Mouse (Mus musculus) layer of hippocampus, adult 11-12 months (tissue): ENCODE measurements around the gene Anapc15-ps.

Experiments used
- DNase-seq: peaks from one replicate; pipeline ENCODE4 v3.0.0; 2022; ENCODE audit warnings: low spot score

Anapc15-ps gene

DNA sequence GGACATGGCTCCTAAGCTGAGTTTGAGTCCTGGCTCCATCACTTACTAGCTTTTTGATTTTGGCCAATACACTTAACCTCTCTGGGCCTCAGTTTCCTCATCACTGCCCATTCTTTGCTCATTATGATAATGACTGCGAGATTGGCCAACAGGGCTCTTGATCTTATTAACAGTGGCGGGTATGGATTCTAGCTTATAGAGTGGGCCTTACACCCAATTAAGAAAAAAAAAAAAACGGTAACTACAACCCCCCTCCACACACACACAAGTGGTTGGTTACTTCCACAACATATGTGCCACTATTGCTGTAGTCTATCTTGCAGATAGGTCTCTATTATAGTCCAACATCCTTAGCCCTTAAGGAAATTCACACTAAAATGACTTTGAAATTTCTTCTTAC, at the start of gene Anapc15-ps:
TSS of gene Anapc15-ps (minus strand) at position 101 of the 400 bp plus-strand sequence.
- DNase-seq = no peak

DNA sequence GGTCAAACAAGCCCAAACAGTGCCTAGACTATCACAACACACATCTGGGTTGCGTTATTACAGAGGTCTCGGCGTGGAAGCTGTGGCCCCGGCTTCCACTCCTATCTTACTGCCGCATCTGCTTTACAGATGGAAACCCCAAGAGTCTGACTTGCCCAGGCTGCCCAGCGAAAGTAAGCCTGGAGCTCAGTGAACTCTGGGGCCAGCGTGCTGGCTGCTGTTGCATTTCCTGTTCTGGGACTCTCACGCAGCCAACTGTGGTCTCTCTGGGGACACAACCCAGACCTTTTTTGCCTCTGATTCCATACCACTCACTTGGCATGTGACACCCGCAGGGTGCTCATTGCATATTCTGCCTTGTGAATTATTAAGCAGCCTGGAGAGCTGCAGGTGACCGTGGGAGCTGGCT, 49.0 kb upstream of the Anapc15-ps start:
- no peak for DNase-seq

DNA sequence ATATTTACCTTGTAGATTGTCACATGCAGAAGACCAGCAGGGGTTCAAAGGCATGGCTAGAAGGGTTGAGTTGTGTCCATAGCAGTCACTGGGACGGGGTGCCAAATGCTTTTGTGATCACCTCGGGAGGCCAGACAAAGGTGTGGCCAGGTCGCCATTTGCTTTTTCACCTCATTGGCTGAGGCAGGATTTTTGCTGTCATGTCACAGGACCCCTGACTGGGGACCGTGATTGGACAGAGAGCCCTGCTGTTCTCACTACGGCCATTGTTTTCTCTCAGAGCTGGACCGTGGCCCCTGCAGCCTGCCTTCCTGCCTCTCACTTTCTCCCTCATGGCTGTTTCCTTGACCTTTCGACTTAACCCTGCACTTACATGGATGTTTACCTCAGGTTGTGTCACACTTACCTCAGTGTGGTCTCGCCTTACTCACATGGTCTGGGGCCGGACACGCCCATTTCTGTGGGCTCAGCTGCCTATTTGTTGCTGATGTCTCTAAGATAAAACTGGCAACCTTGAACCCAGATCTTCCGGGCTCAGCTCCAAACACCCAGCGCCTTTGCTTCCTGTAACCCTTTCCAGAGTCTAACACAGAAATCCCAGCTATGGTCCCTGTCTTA, 47.0 kb upstream of the Anapc15-ps start:
- no peak for DNase-seq

DNA sequence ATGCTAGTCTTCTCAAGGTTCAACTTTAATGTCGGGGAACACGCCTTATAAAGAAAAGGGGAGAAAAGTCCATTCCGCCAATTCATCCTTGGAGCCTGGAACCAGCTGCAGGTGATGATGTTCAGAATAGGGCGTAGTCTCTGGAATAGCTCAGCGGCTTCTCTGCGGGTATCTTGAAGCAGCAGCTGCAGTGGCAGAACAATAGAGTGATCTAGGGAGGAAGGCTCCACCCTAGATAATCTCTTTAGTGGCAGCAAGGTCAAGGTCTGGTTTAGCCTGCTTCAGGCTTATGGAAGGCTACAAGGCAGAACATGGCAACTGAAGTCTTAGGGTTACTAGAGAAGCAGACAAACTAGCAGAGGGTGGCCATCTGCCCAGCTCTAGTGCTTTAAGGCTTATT, 46.2 kb upstream of the Anapc15-ps start:
- no peak for DNase-seq

DNA sequence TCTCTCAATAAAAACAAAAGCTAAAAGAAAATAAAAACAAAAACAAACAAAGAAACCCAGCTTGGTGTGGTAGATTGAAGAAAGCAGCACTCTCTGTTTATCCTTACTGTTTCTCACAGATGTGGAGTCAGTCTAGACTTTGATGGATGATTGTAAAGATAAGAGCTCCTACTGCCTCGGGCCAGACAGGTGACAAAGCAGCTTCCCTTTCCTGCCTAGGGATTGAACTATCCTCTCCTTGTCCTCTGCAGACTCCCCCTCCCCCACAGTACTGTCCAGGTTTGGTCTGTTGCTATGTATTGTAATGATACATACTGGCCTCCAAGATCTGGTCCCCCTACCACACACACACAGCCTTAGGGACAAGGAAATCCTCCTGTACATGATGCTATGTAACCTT, 45.5 kb upstream of the Anapc15-ps start:
- no peak for DNase-seq

DNA sequence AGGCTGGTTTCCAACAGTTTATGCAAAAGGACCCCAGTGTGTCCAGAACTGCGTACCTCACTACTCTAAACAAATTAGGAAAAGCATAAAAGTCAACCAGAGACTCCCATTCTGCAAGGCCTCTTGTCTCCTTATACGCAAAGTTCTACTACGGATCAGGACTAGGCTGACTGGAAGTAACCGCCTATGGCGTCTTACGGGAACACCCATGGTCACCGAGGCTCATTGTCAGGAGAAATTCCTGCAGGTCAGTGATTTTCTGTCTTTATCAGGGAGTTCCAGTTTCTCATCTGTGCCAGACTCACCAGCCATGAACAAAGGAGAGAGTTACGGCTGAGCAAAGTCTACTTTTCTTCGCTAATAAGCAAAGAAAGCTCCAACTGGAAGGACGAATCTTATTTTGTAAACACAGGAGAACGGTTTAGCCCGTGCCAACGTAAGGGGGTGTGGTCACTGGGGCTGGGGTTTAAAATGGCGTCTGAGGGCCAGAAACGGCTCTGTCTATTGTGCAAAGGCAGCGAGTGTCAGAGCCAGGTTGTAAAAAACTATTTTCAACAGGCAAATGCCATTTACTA, 43.9 kb upstream of the Anapc15-ps start:
- no peak for DNase-seq

DNA sequence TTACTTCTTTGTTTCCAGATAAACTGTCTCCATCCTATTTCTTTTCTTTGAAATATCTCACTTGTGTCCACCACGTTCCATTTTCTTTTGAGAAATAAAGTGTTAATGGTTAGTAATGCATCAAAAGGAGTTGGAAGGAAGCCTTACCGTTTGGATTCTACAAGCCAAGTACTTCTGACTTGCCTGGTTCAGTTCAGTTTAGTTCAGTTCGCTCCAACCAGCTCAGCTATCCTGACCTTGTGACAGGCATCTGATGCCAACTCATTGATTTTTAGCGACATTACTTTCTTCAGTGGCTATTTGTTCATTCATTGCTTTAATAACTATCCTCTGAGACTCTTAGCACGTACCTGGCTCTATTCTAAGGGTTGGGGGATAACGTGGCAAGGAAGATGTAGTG, 42.4 kb upstream of the Anapc15-ps start:
- DNase-seq = no peak

DNA sequence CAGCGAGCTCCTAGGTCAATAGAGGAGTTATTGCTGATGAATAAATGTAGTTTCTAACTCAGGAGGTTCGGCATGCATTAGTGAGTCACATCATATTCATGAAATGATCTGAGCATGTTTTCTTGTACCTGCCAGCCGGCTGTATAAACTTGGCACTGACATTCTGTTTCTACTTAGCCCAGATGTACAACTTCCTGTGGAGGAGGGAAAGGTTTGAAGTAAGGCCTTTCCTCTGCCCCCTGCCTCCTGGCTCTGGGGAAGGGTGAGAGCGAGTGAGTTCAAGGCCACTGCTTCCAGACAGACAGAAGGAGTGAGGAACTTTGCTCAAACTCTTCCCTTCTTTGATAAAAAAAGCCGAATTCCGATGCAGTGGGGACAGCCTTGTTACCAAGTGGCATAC, 39.0 kb upstream of the Anapc15-ps start:
- no peak for DNase-seq

DNA sequence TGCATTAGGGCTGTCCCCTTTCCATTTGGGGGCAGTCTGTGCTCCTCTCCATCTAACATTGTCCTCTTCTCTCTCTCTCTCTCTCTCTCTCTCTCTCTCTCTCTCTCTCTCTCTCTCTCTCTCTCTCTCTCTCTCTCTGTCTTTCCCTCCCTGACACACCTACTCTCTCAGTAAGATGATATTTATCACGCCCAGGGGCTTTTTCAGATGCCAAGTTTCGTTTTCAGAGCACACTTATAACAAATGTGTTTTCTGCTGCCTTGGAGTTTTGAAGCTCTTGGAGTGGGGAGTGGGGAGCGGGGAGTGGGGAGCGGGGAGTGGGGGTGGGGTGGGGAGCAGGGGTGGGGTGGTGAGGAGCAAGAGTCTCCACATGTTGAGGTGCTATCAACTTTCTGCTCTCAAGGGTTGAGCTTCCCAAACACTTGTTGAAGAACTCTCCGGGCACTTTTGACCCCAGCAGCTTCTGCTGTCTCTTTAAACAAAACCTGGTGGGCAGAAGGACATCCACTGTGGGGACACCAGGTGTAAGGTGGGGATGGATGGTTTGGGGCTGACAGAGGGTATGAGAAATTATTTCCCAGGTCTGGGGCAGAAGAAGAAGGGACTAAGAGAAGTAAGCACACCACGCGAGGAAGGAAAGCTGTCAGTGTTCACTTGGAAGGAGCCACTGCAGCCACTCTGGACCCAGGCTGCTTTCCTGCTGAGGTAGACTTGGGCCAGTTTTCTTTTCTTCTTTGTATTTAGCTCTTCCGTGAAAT, 36.8 kb upstream of the Anapc15-ps start:
- DNase-seq = no peak

DNA sequence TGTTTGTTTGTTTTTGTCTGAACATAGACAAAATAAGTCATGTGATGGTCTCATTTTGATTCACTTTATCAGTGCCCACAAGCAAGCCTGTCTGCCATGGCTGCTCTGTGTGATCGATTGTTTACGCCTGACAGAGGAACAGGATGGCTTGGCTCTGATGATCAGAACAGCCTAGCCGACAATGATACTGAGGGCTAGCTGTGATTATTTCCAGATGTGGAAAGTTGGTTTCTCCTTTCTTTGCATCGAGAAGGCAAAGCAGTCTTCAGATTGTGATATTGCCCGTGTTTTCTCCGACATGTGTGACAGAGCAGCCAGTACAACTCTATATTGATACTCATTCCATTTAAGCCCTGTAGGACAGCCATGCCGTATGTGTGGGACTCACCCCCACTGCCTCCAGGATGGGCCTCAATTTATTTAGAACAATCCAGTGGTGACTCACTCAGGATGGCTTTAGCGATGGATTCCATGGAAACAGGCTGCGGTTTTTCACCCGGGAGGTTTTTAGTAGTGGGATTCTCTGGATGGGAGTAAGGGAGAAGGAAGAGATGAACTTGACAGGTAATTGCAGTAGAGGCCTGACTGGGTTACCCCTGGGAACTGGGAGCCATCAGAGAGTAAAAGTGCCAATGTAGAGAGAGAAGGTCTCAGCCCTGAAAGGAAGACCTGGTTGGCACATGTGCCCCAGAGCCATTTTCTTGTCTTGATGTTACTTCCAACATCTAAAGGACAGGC, 36.1 kb upstream of the Anapc15-ps start:
- no peak for DNase-seq

DNA sequence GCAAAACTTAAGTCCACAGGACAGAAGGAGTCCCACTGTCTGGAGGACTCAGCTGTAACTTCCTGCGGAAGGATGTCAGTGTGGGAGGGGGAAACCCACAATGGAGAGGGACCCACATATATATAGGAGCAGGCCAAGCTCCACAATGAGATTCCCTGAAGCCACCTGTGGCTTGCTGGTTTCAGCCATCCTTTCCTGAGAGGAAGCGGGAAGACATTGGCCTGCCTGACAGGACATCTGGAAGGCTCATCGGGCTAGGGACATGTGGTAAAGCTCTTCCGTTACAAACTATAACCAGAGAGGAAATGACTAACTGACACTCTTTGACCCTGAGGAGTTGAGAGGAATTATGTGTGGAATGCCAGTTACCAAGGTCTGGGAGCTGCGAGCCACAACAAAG, 34.8 kb upstream of the Anapc15-ps start:
- DNase-seq = no peak

DNA sequence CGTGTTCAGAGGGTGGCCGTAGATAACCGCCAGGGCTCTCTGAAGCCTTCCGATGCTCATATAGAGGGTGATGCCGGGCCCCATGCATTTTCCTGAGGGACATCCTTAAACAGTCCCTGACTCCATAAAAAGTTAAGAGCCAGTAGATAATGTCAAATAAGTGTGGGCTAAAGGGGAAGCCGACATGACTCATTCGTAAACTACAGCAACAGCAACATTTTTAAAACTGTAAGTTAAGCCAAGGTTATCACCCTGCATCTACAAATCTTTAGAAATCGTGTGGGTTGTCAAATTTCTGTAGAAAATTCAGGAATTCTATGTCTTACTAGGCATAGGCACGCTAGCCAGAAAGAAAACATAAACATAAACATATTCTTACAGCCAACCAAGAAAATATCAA, 33.6 kb upstream of the Anapc15-ps start:
- DNase-seq = no peak

DNA sequence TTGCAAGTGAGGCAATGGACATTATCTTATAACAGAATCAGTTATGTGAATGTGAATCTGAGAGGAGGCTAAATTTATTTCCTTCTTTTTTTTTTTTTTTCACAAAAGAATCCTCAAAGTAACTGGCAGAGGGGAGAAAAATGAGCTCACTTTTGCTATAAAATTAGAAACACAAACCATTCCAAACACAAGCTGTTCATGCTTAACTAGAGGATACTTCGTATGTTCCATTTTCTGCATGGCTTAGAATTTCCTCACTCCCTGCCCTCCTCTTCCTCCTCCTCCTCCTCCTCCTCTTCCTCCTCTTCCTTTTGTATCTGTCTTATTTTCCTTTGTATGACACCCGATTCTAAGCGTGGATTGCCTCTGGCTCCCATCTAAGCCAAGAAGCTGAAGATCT, 32.5 kb upstream of the Anapc15-ps start:
- no peak for DNase-seq

DNA sequence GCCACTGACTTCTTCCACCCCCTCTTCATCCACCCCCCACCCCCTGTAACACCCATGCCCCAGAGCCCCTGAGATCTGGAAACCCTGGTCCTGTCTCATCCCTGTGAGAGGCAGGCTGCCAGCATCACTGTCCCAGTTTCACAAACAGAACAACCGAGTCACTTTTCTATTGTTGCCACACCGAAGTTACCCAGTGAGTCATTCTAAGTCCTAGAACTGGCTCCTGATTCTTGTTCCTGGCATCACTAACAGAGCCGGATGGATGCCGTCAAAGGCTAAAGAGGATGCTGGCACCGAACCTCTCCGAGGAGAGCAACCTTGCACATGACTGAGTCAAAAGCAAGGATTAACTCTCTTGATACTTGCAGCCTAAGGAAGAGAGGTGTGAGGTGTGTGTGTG, 31.6 kb upstream of the Anapc15-ps start:
- peak; percentile 10 for DNase-seq

DNA sequence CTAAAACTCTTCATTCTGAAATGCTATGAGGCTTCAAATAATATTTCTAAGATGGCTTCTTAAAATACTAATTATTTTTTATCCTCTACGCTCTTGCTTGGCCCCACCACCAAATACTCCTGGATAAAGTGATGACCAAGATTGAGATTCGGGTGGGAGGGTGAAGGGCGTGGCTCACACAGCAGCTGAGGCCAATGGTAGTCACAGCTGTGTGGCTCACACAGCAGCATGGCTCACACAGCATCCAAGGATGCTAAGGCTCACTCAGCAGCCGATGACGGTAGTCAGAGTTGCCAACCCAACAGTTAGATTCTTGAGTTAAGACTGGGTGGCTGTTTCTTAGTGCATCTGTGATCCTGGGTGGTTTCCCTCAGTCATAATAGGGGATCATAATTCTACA, 30.5 kb upstream of the Anapc15-ps start:
- no peak for DNase-seq

DNA sequence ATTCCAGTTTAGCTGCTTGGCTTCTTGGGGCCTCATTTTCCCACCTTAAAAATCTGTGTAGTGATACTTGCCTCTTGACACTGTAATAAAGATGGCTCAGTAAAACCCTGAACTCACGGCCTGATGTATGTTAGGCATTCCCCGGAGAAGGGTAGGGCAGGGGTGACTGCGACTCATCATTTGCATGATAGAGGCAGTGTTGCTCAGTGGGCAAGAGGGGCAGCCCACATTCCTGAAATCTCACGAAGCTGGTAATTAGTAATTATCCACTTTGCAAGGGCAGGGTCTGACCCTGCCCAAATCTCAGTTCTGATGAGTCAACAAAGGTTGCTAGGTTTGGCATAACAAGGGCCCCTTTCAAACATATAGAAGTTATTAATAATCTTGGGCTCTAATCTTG, 27.2 kb upstream of the Anapc15-ps start:
- no peak for DNase-seq

DNA sequence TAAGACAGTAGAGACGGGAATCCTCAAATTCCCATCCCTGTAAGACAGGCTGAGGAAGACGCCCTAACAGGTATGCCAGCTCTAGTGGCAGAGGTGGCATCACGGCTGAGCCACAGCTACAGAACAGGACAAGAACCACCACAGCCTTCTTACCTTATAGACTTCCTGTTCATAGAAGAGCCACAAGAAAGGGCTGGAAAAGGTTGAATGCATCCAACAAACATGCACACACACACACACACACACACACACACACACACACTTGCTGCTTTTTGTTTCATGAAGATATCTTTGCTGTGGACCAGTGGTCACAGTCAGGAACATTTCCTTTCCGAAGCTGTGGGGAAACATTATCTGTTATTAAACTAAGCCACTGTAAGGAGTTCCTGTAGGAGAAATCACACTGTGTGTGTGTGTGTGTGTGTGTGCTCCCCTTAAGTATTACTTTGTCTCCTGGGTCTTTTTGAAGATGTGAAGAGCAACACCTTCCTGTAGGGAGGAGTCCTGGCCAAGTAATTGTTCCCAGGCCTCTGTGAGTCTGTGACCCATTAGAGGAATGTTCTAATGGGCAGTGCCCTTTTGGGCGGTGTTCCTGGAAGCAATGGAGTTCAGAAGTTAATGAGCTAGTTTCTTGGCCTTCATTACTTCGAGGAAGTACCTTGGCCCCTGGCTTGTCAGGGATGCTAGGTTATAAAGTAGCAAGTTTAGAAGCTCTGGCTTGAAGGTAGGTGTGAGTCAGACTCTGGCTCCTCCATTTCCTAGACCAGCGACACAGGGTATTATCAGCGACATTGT, 25.9 kb upstream of the Anapc15-ps start:
- no peak for DNase-seq

DNA sequence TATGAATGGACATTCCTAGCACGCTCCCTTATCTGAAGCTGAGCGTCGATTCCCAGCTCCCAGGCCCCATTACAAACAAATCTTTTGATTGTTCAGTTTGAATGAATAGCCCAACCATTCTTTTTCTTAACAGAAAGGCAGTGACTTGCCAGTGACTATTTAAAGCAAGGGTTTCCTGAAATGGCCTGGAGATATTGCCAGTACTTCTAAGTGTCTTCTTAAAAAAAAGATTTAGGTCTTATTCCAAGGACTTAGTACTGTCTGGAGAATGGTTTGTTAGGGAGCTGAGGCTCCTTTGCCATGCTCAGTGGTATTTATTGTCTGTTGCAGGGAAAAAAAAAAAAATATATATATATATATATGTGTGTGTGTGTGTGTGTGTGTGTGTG, 23.0 kb upstream of the Anapc15-ps start:
- no peak for DNase-seq

DNA sequence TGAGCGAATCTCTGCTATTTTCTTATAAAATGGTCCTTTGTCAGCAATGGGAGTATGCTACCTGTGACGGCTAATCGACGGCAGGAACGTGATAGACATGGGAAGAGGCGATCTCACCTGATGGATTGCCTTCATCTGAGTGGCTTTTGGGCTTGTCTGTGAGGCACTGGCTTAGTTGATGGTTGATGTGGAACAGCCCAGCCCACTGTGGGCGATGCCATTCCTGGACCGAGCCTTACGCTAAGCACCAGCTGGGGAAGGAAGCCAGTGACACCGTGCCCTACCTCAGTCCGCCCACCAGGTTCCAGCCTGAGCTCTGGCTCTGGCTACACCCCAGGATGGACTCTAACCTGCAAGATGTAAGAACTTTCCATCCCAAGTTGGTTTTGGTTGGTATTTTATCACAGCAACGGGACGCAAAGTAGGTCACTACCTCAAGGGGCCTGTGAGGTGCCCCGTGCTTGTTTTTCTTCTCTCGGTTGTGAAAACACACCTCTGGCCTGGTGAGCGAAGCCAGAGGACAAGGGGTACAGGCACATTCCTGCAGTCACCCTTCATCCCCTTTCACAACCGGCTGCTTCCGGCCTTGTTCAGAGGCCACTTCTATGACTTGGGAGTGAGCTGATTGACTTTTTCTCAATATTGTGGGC, 22.5 kb upstream of the Anapc15-ps start:
- no peak for DNase-seq

DNA sequence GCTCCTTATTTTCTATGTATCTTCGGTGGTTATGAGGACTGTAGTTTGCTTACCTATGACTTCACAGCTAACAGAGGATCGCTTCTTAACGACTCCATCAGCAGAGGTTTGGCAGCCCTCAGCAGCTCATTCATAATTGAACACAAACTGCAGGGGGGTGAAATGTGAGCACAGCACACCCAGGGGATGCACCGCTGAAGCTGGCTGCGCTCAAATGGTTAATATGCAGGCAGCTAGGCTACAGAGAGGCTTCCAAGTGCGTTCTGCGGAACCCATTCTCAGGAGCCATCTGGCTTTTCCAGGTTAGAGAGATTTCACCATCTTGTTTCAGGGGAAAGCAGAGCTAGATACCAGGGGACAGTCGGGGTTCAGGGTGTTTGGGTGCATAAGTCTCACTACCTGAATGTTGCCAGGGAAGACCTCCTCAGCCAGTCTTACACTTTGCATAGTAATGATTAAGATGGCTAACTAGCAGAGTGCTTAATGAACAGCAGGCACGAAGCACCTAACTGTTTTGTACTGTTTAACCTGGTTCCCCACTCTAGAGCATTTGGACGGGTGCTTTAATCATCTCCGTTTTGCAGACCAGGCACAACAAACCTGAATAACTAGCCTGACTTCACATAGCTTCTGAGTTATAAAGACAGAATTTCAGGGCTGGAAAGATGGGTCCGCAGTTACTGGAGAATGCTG, 21.5 kb upstream of the Anapc15-ps start:
- no peak for DNase-seq

DNA sequence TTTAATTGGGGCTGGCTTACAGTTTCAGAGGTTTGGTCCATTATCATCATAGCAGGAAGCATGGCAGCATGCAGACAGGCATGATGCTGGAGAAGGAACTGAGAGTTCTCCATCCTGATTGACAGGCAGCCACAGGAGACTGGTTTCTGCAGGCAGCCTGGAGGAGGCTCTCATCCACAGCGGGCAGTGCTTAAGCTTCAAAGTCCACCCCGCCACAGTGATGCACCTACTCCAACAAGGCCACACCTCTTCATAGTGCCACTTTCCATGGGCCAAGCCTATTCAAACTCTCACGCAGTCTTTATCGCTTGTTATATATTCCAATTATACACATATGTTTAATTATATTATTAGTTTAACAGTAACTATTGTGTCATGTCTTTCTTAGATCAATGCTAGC, 18.1 kb upstream of the Anapc15-ps start:
- no peak for DNase-seq
